Mouse (Mus musculus): ENCODE measurements around the gene Acy3. TPM values are rescaled to one million over a fixed set of nuclear protein-coding genes. Genes with fewer than 3 reads are reported as not detected.
"Not testable (repeated sequence)": the region's sequence is repeated elsewhere in the genome, so short reads cannot be mapped to it uniquely, and the experiment has no call there.

The Acy3 gene
- polyA plus RNA-seq, 1 experiment from 2014 or later: 7.8 TPM

GRCm38 (mm10) chr19:3962469-3962868 is 23.9 kb upstream of the Acy3 start:
- no peak overlapping the region for H3K9ac ChIP-seq (replicated peaks; ENCODE audit: low read depth, low read length)
- no peak overlapping the region for H3K4me2 ChIP-seq (replicated peaks; ENCODE audit: low read depth, low read length)
- no peaks in the 10 kb centered on the region for H3K27me3 ChIP-seq (ENCODE audit: control insufficient read depth, insufficient read depth, low read length)
- H3K36me3 ChIP-seq (ENCODE audit: control insufficient read depth, insufficient read depth, low read length): no peaks in the 10 kb centered on the region
- ATAC-seq (ENCODE audit: insufficient number of reproducible peaks, insufficient read depth, low FRiP score, low read depth): no peak
- WGBS: 13% methylated on average over 2 of the region's 2 CpGs
- H3K4me1 ChIP-seq (ENCODE audit: control insufficient read depth, insufficient read depth, low read length): no peaks in the 10 kb centered on the region
- H3K4me3 ChIP-seq (ENCODE audit: low read depth, low read length): no peak overlapping the region
- H3K27ac ChIP-seq (ENCODE audit: low read length): no peak overlapping the region
- H3K9me3 ChIP-seq (ENCODE audit: control insufficient read depth, low read depth, low read length): no peaks in the 10 kb centered on the region

GRCm38 (mm10) chr19:3964030-3964429 is 22.3 kb upstream of the Acy3 start:
- Histone ChIP-seq H3K9me3 (ENCODE audit: control insufficient read depth, low read depth, low read length) (no peaks in the 10 kb centered on the region), H3K36me3 (ENCODE audit: control insufficient read depth, insufficient read depth, low read length) (no peaks in the 10 kb centered on the region), H3K4me2 (replicated peaks; ENCODE audit: low read depth, low read length) (no peak overlapping the region), H3K9ac (replicated peaks; ENCODE audit: low read depth, low read length) (no peak overlapping the region), H3K4me1 (ENCODE audit: control insufficient read depth, insufficient read depth, low read length) (no peaks in the 10 kb centered on the region), H3K27me3 (ENCODE audit: control insufficient read depth, insufficient read depth, low read length) (no peaks in the 10 kb centered on the region), H3K27ac (ENCODE audit: low read length) (no peak overlapping the region), H3K4me3 (ENCODE audit: low read depth, low read length) (no peak overlapping the region)
- no peak for ATAC-seq (ENCODE audit: insufficient number of reproducible peaks, insufficient read depth, low FRiP score, low read depth)
- WGBS: 75% methylated on average over 4 of the region's 4 CpGs

- no peak for ATAC-seq (ENCODE audit: insufficient number of reproducible peaks, insufficient read depth, low FRiP score, low read depth)
- Histone ChIP-seq H3K27me3 (ENCODE audit: control insufficient read depth, insufficient read depth, low read length) (no peaks in the 10 kb centered on the region), H3K4me1 (ENCODE audit: control insufficient read depth, insufficient read depth, low read length) (no peaks in the 10 kb centered on the region), H3K4me2 (replicated peaks; ENCODE audit: low read depth, low read length) (no peak overlapping the region), H3K36me3 (ENCODE audit: control insufficient read depth, insufficient read depth, low read length) (no peaks in the 10 kb centered on the region), H3K9ac (replicated peaks; ENCODE audit: low read depth, low read length) (no peak overlapping the region), H3K9me3 (ENCODE audit: control insufficient read depth, low read depth, low read length) (no peaks in the 10 kb centered on the region), H3K4me3 (ENCODE audit: low read depth, low read length) (no peak overlapping the region), H3K27ac (ENCODE audit: low read length) (no peak overlapping the region)
- WGBS: 70% methylated on average over 11 of the region's 11 CpGs
These were observed 19.9 kb upstream of the Acy3 start for GRCm38 (mm10) chr19:3966330-3967075.

- ATAC-seq (ENCODE audit: insufficient number of reproducible peaks, insufficient read depth, low FRiP score, low read depth): no peak
These were observed 19.1 kb upstream of the Acy3 start for GRCm38 (mm10) chr19:3967258-3967657.

GRCm38 (mm10) chr19:3972229-3972628 is 14.1 kb upstream of the Acy3 start, which contains the start of gene Aldh3b2:
TSS of gene Aldh3b2 (plus strand) at chr19:3972328.
- no peaks in the 10 kb centered on the region for H3K27me3 ChIP-seq (ENCODE audit: control insufficient read depth, insufficient read depth, low read length)
- no peak within 1 kb of the TSS for H3K4me2 ChIP-seq (replicated peaks; ENCODE audit: low read depth, low read length)
- WGBS: 22% methylated on average over 9 of the region's 9 CpGs
- no peaks in the 10 kb centered on the region for H3K9me3 ChIP-seq (ENCODE audit: control insufficient read depth, low read depth, low read length)
- H3K36me3 ChIP-seq (ENCODE audit: control insufficient read depth, insufficient read depth, low read length): no peaks in the 10 kb centered on the region
- no peak within 1 kb of the TSS for H3K27ac ChIP-seq (ENCODE audit: low read length)
- H3K9ac ChIP-seq (replicated peaks; ENCODE audit: low read depth, low read length): no peak within 1 kb of the TSS
- ATAC-seq (ENCODE audit: insufficient number of reproducible peaks, insufficient read depth, low FRiP score, low read depth): peak; percentile 71; the same call in 1 of the 2 replicates
- H3K4me3 ChIP-seq (ENCODE audit: low read depth, low read length): no peak within 1 kb of the TSS
- no peaks in the 10 kb centered on the region for H3K4me1 ChIP-seq (ENCODE audit: control insufficient read depth, insufficient read depth, low read length)

More at GRCm38 (mm10) chr19:3967258-3967657, 19.1 kb upstream of the Acy3 start:
- no peak overlapping the region for H3K27ac ChIP-seq (ENCODE audit: low read length)
- no peak overlapping the region for H3K9ac ChIP-seq (replicated peaks; ENCODE audit: low read depth, low read length)
- no peaks in the 10 kb centered on the region for H3K4me1 ChIP-seq (ENCODE audit: control insufficient read depth, insufficient read depth, low read length)
- 51% methylated on average over 3 of the region's 3 CpGs for WGBS
- no peaks in the 10 kb centered on the region for H3K9me3 ChIP-seq (ENCODE audit: control insufficient read depth, low read depth, low read length)
- no peak overlapping the region for H3K4me2 ChIP-seq (replicated peaks; ENCODE audit: low read depth, low read length)
- no peaks in the 10 kb centered on the region for H3K27me3 ChIP-seq (ENCODE audit: control insufficient read depth, insufficient read depth, low read length)
- H3K36me3 ChIP-seq (ENCODE audit: control insufficient read depth, insufficient read depth, low read length): no peaks in the 10 kb centered on the region
- H3K4me3 ChIP-seq (ENCODE audit: low read depth, low read length): no peak overlapping the region

GRCm38 (mm10) chr19:3974608-3975007 is 11.8 kb upstream of the Acy3 start:
- not testable (repeated sequence) for H3K4me3 ChIP-seq (ENCODE audit: low read depth, low read length); H3K27ac ChIP-seq (ENCODE audit: low read length); H3K36me3 ChIP-seq (ENCODE audit: control insufficient read depth, insufficient read depth, low read length); H3K9me3 ChIP-seq (ENCODE audit: control insufficient read depth, low read depth, low read length); H3K27me3 ChIP-seq (ENCODE audit: control insufficient read depth, insufficient read depth, low read length); H3K9ac ChIP-seq (replicated peaks; ENCODE audit: low read depth, low read length); ATAC-seq (ENCODE audit: insufficient number of reproducible peaks, insufficient read depth, low FRiP score, low read depth); H3K4me1 ChIP-seq (ENCODE audit: control insufficient read depth, insufficient read depth, low read length); H3K4me2 ChIP-seq (replicated peaks; ENCODE audit: low read depth, low read length)
- 86% methylated on average over 6 of the region's 6 CpGs for WGBS

GRCm38 (mm10) chr19:3975866-3976265 is 10.5 kb upstream of the Acy3 start:
- no peaks in the 10 kb centered on the region for H3K36me3 ChIP-seq (ENCODE audit: control insufficient read depth, insufficient read depth, low read length)
- no peak overlapping the region for H3K27ac ChIP-seq (ENCODE audit: low read length)
- H3K4me2 ChIP-seq (replicated peaks; ENCODE audit: low read depth, low read length): no peak overlapping the region
- no peaks in the 10 kb centered on the region for H3K9me3 ChIP-seq (ENCODE audit: control insufficient read depth, low read depth, low read length)
- H3K27me3 ChIP-seq (ENCODE audit: control insufficient read depth, insufficient read depth, low read length): no peaks in the 10 kb centered on the region
- H3K4me3 ChIP-seq (ENCODE audit: low read depth, low read length): no peak overlapping the region
- H3K9ac ChIP-seq (replicated peaks; ENCODE audit: low read depth, low read length): no peak overlapping the region
- ATAC-seq (ENCODE audit: insufficient number of reproducible peaks, insufficient read depth, low FRiP score, low read depth): no peak
- H3K4me1 ChIP-seq (ENCODE audit: control insufficient read depth, insufficient read depth, low read length): no peaks in the 10 kb centered on the region
- 67% methylated on average over 2 of the region's 2 CpGs for WGBS

GRCm38 (mm10) chr19:3980309-3980708 is 6.1 kb upstream of the Acy3 start:
- Histone ChIP-seq H3K4me2 (replicated peaks; ENCODE audit: low read depth, low read length) (no peak overlapping the region), H3K9me3 (ENCODE audit: control insufficient read depth, low read depth, low read length) (no peaks in the 10 kb centered on the region), H3K27ac (ENCODE audit: low read length) (no peak overlapping the region), H3K27me3 (ENCODE audit: control insufficient read depth, insufficient read depth, low read length) (no peaks in the 10 kb centered on the region), H3K36me3 (ENCODE audit: control insufficient read depth, insufficient read depth, low read length) (no peaks in the 10 kb centered on the region), H3K4me1 (ENCODE audit: control insufficient read depth, insufficient read depth, low read length) (0 out of 2 replicates have a peak, but pooled peaks cover 6% of the 10 kb centered on the region), H3K9ac (replicated peaks; ENCODE audit: low read depth, low read length) (no peak overlapping the region), H3K4me3 (ENCODE audit: low read depth, low read length) (no peak overlapping the region)
- WGBS: 4% methylated on average over 4 of the region's 4 CpGs
- ATAC-seq (ENCODE audit: insufficient number of reproducible peaks, insufficient read depth, low FRiP score, low read depth): peak; percentile 59

GRCm38 (mm10) chr19:3980917-3981316 is 5.5 kb upstream of the Acy3 start:
- Histone ChIP-seq H3K27me3 (ENCODE audit: control insufficient read depth, insufficient read depth, low read length) (no peaks in the 10 kb centered on the region), H3K27ac (ENCODE audit: low read length) (no peak overlapping the region), H3K4me1 (ENCODE audit: control insufficient read depth, insufficient read depth, low read length) (0 out of 2 replicates have a peak, but pooled peaks cover 7% of the 10 kb centered on the region), H3K9me3 (ENCODE audit: control insufficient read depth, low read depth, low read length) (no peaks in the 10 kb centered on the region), H3K9ac (replicated peaks; ENCODE audit: low read depth, low read length) (no peak overlapping the region), H3K36me3 (ENCODE audit: control insufficient read depth, insufficient read depth, low read length) (no peaks in the 10 kb centered on the region), H3K4me2 (replicated peaks; ENCODE audit: low read depth, low read length) (no peak overlapping the region), H3K4me3 (ENCODE audit: low read depth, low read length) (no peak overlapping the region)
- no peak for ATAC-seq (ENCODE audit: insufficient number of reproducible peaks, insufficient read depth, low FRiP score, low read depth)
- WGBS: 79% methylated on average over 9 of the region's 9 CpGs
